Mouse (Mus musculus) heart, adult 2 months (tissue): Measurements from ENCODE around the gene Adam29.

Source experiments
- CTCF ChIP-seq: fragments of 200-600 bp; IDR thresholded peaks from 2 replicates; pipeline ENCODE4 v1.8.1; 2022; ENCODE audit warnings: antibody characterized with exemption, mild to moderate bottlenecking, moderate library complexity
- EP300 ChIP-seq: fragments of 200-500 bp; IDR thresholded peaks from 2 replicates; pipeline ENCODE4 v1.6.1; 2011; ENCODE audit warnings: low read depth, low read length, control low read depth; ENCODE audit not compliant: insufficient read depth
- POLR2A ChIP-seq: fragments of 200-500 bp; IDR thresholded peaks from 2 replicates; pipeline ENCODE4 v1.6.1; 2011; ENCODE audit warnings: mild to moderate bottlenecking, low read depth, low read length, control low read depth; ENCODE audit not compliant: insufficient read depth

DNA sequence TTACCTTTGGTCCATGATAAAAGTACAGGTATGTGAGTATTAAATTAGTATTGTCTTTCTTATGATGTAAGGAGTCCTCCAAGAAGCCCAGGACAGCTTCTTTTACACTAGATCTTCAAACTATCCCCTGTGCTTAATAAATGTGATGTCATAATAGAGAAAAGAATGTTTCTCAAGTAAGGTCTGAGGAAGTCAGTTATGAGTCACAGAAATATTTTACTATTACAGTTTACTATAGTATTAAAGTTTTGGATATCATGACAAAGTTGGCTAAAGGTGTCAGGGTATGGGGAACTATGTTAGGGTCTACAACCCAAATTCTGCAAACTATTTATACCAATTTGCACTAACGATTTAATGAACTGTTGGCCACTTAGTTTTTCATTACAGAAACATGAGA lies at the start of gene Adam29:
- TF ChIP-seq CTCF (no peak), EP300 (no peak), POLR2A (no peak)
